16 mouse cellular contexts compared by ENCODE assay signal in the genomic region with DNA sequence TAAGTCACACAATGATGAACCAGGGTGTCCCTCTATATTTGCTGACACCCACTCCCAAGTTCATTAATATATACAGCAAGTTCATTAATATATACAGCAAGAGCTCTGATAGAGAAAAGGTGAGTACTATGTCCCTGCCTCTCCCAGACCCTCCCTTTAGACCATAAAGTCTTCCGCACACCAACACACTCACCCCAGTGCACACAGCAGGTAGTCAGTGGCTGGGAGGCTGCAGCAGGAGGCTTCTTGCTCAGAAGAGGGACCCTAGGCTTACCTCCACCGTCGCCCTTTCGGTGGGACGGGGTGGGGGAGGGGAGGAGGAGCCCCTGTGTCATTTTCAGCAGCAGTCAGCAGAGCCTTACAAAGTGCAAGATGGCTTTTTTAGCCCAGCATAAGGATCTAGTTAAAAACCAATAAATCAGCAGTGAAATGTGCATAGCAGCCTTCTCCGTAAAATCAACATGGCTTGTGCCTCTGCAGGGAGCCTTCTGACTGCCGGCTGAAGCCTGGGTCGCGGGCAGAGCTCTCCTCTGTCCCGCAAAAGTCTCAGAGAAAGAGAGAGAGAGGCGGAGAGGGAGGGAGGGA. TPM values are rescaled to one million over a fixed set of nuclear protein-coding genes. Genes with fewer than 3 reads are reported as not detected.
DNase-seq lines count a peak whose midpoint lies in the region; ATAC-seq and TF ChIP-seq lines count a peak whose summit lies in the region.
"Had no signal": no experiment of that assay in that cellular context is flagged by ENCODE, and none has a peak within 500 bp of the region (broad histone marks: within the 10 kb centered on the region; RNA-seq: fewer than 3 reads in every experiment).

No protein-coding gene starts in this region.

- DNase-seq in heart, adult 8-10 months (ENCODE audit: low spot score) = no peak
- DNase-seq in embryo, embryonic 11 days = peak; percentile 77
- DNase-seq in liver, postnatal 0 days = no peak
- no peak for DNase-seq in gastrocnemius, postnatal 25 days
- DNase-seq: cerebellum, adult 9-10 months had no signal

- peak overlapping the region; percentile 27 for H3K4me2 ChIP-seq in heart, embryonic 11.5 days
- H3K4me2 ChIP-seq in hindbrain, embryonic 16.5 days (ENCODE audit: low read length) = peak overlapping the region; percentile 35
- peak overlapping the region; percentile 38; the same call in 1 of the 2 replicates for H3K4me2 ChIP-seq in midbrain, embryonic 15.5 days
- H3K4me2 ChIP-seq in liver, postnatal 0 days (ENCODE audit: low read depth, low read length) = no peak overlapping the region

- TF ChIP-seq CTCF in liver, postnatal 0 days (IDR thresholded peaks at IDR 0.05; ENCODE audit: low read depth) = no peak

- H3K9ac ChIP-seq in heart, embryonic 11.5 days (ENCODE audit: low read depth, low read length) = no peak overlapping the region
- H3K9ac ChIP-seq in hindbrain, embryonic 16.5 days (ENCODE audit: low read depth, low read length) = no peak overlapping the region
- no peak overlapping the region for H3K9ac ChIP-seq in midbrain, embryonic 15.5 days
- no peak overlapping the region for H3K9ac ChIP-seq in liver, postnatal 0 days (replicated peaks)

- peaks cover 62% of the 10 kb centered on the region for H3K27me3 ChIP-seq in heart, embryonic 11.5 days (ENCODE audit: control insufficient read depth, insufficient read depth, low read length)
- H3K27me3 ChIP-seq in hindbrain, embryonic 16.5 days (replicated peaks; ENCODE audit: control insufficient read depth, insufficient read depth, low read length) = peaks cover 26% of the 10 kb centered on the region
- H3K27me3 ChIP-seq in midbrain, embryonic 15.5 days (replicated peaks) = peaks cover 43% of the 10 kb centered on the region
- H3K27me3 ChIP-seq in liver, postnatal 0 days (ENCODE audit: insufficient read depth, low read length) = peaks cover 37% of the 10 kb centered on the region; the same call in 1 of the 2 replicates

- no peak overlapping the region for H3K4me3 ChIP-seq in heart, embryonic 11.5 days (ENCODE audit: low read depth, low read length)
- H3K4me3 ChIP-seq in hindbrain, embryonic 16.5 days (ENCODE audit: low read length) = peak overlapping the region; percentile 9; the same call in 1 of the 2 replicates
- peak overlapping the region; percentile 6; the same call in 1 of the 2 replicates for H3K4me3 ChIP-seq in midbrain, embryonic 15.5 days
- no peak overlapping the region for H3K4me3 ChIP-seq in liver, postnatal 0 days (ENCODE audit: low read depth, low read length)
- H3K4me3 ChIP-seq: megakaryocyte, embryonic 14.5 days had no signal

- TF ChIP-seq EP300 in liver, postnatal 0 days (IDR thresholded peaks at IDR 0.05; ENCODE audit: low read depth) = no peak

- H3K36me3 ChIP-seq in heart, embryonic 11.5 days (ENCODE audit: control insufficient read depth, insufficient read depth, low read length) = no peaks in the 10 kb centered on the region
- no peaks in the 10 kb centered on the region for H3K36me3 ChIP-seq in hindbrain, embryonic 16.5 days (ENCODE audit: control insufficient read depth, insufficient read depth, low read length)
- H3K36me3 ChIP-seq in midbrain, embryonic 15.5 days (replicated peaks) = no peaks in the 10 kb centered on the region
- H3K36me3 ChIP-seq in liver, postnatal 0 days (replicated peaks; ENCODE audit: insufficient read depth, low read length) = no peaks in the 10 kb centered on the region
- H3K36me3 ChIP-seq: stomach, embryonic 15.5 days had no signal

- H3K27ac ChIP-seq in heart, embryonic 11.5 days (ENCODE audit: low read depth, low read length) = no peak overlapping the region
- no peak overlapping the region for H3K27ac ChIP-seq in hindbrain, embryonic 16.5 days (ENCODE audit: low read depth, low read length)
- H3K27ac ChIP-seq in midbrain, embryonic 15.5 days = no peak overlapping the region
- H3K27ac ChIP-seq in liver, postnatal 0 days (ENCODE audit: low read depth) = no peak overlapping the region
- H3K27ac ChIP-seq: stomach, embryonic 15.5 days had no signal

- 0 out of 2 replicates have a peak, but pooled peaks cover 3% of the 10 kb centered on the region for H3K4me1 ChIP-seq in heart, embryonic 11.5 days (ENCODE audit: control insufficient read depth, insufficient read depth, low read length)
- H3K4me1 ChIP-seq in hindbrain, embryonic 16.5 days (ENCODE audit: control insufficient read depth, insufficient read depth, low read depth, low read length) = peaks cover 10% of the 10 kb centered on the region; the same call in 1 of the 2 replicates
- peaks cover 12% of the 10 kb centered on the region for H3K4me1 ChIP-seq in midbrain, embryonic 15.5 days
- no peaks in the 10 kb centered on the region for H3K4me1 ChIP-seq in liver, postnatal 0 days (ENCODE audit: insufficient read depth)
- H3K4me1 ChIP-seq: megakaryocyte, embryonic 14.5 days had no signal

- 6% methylated on average over 7 of the region's 11 CpGs for WGBS in heart, embryonic 11.5 days (ENCODE audit: insufficient replicate concordance)
- 7% methylated on average over 9 of the region's 11 CpGs for WGBS in hindbrain, embryonic 16.5 days
- 2% methylated on average over 9 of the region's 11 CpGs for WGBS in midbrain, embryonic 15.5 days
- 12% methylated on average over 6 of the region's 11 CpGs for WGBS in liver, postnatal 0 days (ENCODE audit: insufficient replicate concordance)

- H3K9me3 ChIP-seq in heart, embryonic 11.5 days (replicated peaks; ENCODE audit: control insufficient read depth, low read length) = 0 out of 2 replicates have a peak, but pooled peaks cover 2% of the 10 kb centered on the region
- no peaks in the 10 kb centered on the region for H3K9me3 ChIP-seq in hindbrain, embryonic 16.5 days (ENCODE audit: control insufficient read depth, low read length)
- no peaks in the 10 kb centered on the region for H3K9me3 ChIP-seq in midbrain, embryonic 15.5 days
- no peaks in the 10 kb centered on the region for H3K9me3 ChIP-seq in liver, postnatal 0 days (ENCODE audit: low read length)
- H3K9me3 ChIP-seq: stomach, embryonic 15.5 days had no signal

- no peak for ATAC-seq in heart, embryonic 11.5 days (replicated peaks; ENCODE audit: insufficient number of reproducible peaks, low FRiP score, low TSS enrichment)
- ATAC-seq in hindbrain, embryonic 16.5 days = peak; percentile 52
- ATAC-seq in midbrain, embryonic 15.5 days (replicated peaks) = 0 out of 2 replicates have a peak, but pooled peaks have one; percentile 25
- ATAC-seq in liver, postnatal 0 days = no peak
- ATAC-seq in CD4-positive, CD25-positive, alpha-beta regulatory T cell, adult 4 months = no peak

RNA-seq across cellular contexts. Expression of a gene that starts 20.9 kb away (rescaled TPM):
- not detected in 2 replicates for polyA plus RNA-seq in heart, embryonic 11.5 days (2014; fragmentation: Nextera tagmentation; extraction: Ambion mirVana)
- not detected for total RNA-seq in heart, adult 8-10 months (2022)
- polyA plus RNA-seq in hindbrain, embryonic 16.5 days (2015; fragmentation: Nextera tagmentation; extraction: Ambion mirVana) = not detected in 2 replicates
- polyA plus RNA-seq in midbrain, embryonic 15.5 days (2015; fragmentation: Nextera tagmentation; extraction: Ambion mirVana) = not detected in 2 replicates
- not detected in 2 replicates for polyA plus RNA-seq in liver, postnatal 0 days (2015; fragmentation: Nextera tagmentation; extraction: Ambion mirVana)
- not detected for total RNA-seq in gastrocnemius, postnatal 25 days (2021)
- not detected for polyA plus RNA-seq in CD4-positive, CD25-positive, alpha-beta regulatory T cell, adult 4 months (2017; shearing (Covaris generic))
- total RNA-seq: adrenal gland, postnatal 4 days had no signal
- polyA plus RNA-seq: C2C12; heart, embryonic 16.5 days; large intestine, adult 2 months; liver, embryonic 11.5 days; stomach, embryonic 15.5 days had no signal

Comparison
In these comparisons a context has a peak if more than half of its experiments do, and no peak if none do; other contexts are left out.
1. ATAC-seq: peak in hindbrain, embryonic 16.5 days (single experiment) and midbrain, embryonic 15.5 days (single experiment); none in heart, embryonic 11.5 days (single experiment), liver, postnatal 0 days (single experiment) and CD4-positive, CD25-positive, alpha-beta regulatory T cell, adult 4 months (single experiment).
2. H3K4me3 ChIP-seq: peak in hindbrain, embryonic 16.5 days (single experiment) and midbrain, embryonic 15.5 days (single experiment); none in heart, embryonic 11.5 days (single experiment) and liver, postnatal 0 days (single experiment).